Mouse (Mus musculus): ENCODE data around the gene Vps8.

Vps8 gene

GRCm38 (mm10) chr16:21485716-21486115, 62.8 kb downstream of the Vps8 start:
- no peak for DNase-seq

DNA sequence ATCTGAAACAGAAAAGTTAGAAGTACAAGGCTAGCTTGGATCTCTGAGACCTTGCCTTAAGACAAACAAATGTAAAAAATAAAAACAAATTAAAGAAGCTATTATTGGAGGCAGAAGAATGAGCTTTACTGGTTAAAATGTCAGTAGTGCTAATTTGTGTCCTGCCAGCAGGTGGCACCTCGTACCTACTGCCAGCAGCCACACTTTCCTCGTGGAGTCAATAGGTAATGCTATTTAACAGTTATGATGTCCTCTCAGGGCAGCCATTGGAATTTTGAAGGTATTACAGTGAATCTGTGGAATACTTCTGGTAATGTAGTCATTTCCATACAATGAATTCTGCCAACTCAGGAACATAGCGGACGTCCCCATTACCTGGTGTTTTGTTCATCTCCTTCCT, 65.5 kb downstream of the Vps8 start:
- peak; percentile 14 for DNase-seq

GRCm38 (mm10) chr16:21492346-21492745, 69.4 kb downstream of the Vps8 start:
- DNase-seq, result no peak

DNA sequence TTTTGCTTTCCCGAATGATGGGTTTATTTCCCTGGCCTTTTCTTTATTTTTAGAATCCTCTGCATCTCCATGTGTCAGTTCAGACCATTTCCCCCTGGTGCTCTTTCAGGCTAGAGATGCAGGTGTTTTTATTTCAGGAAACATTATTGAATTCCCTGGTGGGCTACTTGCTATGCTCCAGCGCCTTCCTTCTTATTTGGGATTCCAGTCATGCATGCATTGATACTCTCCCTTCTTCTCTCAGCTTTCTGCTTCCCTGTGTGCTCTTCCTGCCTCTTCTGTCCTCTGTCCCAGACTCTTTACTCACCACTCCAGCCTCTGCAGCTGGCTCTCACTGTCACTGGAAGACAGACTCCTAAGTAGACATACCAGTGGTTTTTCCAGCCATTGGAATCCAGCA, 70.0 kb downstream of the Vps8 start:
- DNase-seq, result no peak

DNA sequence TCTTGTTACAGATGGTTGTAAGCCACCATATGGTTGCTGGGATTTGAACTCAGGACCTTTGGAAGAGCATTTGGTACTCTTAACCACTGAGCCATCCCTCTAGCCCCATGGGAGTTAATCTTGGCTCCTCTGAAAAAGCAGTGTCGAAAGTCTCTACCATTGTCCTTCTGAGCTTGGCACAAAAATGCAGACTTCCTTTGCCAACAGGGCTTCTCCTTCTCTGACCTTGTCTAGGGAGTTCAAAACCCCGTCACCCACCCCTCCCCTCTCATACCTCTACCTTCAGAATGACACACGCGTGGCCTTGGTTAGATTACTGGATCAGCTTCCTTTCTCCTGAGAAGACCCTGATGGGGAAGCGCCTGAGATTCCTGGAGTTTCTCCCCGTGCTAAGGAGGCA, 71.8 kb downstream of the Vps8 start:
- DNase-seq, result no peak

- DNase-seq, result no peak
Measured at GRCm38 (mm10) chr16:21496799-21497198, 73.9 kb downstream of the Vps8 start.

DNA sequence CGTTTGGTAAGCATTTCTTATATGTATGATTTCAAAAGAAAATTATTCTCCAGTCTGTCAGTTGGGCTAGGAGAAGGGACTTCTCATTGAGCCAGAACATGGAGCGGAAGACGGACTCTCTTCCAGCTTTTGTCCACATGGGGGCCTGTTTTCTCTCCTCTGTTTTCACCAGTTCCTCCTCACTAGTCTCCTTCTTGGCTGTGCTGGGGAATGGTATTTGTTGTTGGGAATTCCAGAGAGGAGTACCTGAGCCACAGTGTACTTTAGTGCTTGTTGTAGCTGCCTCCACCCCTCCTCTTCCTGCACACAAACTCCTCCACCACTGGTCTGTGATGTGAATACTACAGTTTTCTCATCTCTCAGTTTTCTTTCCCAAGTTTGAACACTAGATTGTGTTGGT, 74.7 kb downstream of the Vps8 start:
- DNase-seq, result no peak

- DNase-seq, result no peak
Measured at GRCm38 (mm10) chr16:21498984-21499383, 76.1 kb downstream of the Vps8 start.

- DNase-seq, result no peak
Measured at GRCm38 (mm10) chr16:21499656-21500055, 76.7 kb downstream of the Vps8 start.

DNA sequence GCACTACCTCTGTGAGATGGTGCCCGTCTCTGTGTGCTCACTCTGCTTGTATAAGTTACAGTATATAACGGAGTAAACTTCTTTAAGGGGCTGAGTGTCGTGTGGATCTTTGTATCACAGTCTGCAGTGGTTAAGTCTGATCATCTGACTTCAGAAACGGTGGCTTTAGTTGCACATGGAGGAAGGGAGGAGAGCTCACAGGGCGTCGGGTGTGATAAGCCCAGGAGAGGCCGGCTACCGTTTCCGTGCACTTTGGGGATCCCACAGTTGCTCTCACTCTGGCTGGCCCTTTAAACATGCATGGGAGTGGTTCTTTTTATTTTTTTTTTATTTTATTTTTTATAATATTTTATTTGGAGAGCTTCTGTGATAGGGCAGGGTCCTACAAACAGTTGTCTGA, 95.9 kb downstream of the Vps8 start:
- DNase-seq, result no peak

- no peak for DNase-seq
Measured at GRCm38 (mm10) chr16:21519785-21520184, 96.9 kb downstream of the Vps8 start.

DNA sequence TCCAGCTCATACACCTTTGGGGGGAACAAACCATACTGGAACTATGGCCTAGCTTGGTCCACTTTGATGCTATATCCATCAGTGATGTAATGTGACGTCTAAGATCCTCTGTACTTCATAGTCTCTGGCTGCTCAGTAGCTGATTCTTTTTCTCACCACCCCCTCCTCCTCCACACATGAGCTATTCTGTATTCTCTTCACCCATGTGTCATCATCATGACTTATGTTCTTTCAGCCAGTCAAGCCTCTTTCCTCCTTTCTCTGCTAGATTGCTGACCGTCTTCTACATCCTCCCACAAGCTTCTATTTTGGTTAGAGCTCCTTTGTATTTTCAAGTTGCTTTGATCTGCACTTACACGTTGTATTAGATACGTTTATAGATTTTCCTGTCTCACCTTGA, 100.8 kb downstream of the Vps8 start:
- no peak for DNase-seq

DNA sequence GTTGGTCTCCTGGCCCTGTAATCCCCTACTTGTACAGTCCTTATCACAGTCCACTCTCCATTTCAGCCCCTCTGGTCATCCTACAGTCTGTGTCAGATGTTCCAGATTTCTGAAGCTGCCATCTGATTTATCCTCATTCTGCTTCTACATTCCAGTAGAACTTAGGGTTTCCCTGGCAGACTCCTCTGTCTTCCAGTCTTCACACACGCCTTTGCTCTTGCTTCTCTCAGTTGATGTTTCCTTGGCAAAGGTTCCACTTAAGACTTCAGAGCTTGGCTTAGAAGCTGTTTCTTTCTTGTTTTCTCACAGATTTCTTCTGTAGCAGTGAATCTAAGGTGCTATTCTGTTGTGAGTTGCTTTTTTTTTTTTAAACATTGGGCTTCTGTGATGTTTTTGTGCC, 102.5 kb downstream of the Vps8 start:
- DNase-seq, result no peak

DNA sequence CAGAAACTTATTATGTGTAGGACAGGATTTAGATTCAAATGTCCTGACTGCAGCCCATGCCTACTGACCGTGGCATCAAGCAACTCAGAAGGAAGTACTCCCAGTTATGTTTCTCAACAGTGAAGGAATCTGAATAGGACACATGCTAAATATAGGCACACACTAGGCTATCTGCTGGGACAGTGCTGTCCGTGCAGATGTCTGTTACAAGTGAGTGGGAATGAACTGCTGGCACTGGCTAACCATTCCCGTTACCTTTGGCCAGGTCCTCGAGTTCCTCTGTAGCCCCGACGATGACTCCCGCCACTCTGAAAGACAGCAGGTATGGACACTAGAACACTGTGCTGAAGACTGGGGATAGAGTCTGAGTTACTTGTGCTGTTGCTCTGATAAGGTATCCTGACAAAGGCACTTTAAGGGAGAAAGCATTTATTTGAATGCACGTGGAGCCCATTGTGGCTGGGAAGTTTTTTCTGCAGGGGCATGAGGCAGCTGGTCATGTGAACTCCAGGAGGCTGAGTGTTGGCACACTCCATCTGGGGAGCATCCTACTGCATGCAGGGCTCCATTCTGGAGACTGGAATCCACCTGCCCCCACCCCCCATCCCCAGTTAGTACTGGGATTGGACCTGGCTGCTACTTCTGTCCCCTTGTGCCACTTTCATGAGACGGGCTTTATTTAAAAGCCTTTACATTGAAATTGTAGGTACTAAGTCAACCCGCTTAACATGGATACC, 104.5 kb downstream of the Vps8 start:
- DNase-seq, result no peak

DNA sequence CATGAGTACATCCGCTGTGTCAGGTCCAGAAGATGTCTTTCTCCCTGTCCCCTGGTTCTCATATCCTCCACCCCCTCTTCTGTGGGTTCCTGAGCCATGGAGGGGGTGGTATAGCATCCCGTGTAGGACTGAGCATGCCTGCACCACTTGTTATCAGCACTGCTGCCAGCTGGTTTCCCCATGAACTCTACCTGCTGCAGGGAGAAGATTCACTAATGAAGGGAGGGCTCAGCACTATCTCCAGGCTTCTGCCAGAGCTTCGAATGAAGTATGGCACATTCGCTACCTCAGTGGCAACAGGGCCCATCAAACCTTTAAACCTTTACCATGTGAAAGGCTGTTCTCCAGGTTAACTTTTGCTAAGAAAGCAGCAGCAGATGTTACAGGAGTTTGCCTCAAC, 110.6 kb downstream of the Vps8 start:
- DNase-seq, result no peak

DNA sequence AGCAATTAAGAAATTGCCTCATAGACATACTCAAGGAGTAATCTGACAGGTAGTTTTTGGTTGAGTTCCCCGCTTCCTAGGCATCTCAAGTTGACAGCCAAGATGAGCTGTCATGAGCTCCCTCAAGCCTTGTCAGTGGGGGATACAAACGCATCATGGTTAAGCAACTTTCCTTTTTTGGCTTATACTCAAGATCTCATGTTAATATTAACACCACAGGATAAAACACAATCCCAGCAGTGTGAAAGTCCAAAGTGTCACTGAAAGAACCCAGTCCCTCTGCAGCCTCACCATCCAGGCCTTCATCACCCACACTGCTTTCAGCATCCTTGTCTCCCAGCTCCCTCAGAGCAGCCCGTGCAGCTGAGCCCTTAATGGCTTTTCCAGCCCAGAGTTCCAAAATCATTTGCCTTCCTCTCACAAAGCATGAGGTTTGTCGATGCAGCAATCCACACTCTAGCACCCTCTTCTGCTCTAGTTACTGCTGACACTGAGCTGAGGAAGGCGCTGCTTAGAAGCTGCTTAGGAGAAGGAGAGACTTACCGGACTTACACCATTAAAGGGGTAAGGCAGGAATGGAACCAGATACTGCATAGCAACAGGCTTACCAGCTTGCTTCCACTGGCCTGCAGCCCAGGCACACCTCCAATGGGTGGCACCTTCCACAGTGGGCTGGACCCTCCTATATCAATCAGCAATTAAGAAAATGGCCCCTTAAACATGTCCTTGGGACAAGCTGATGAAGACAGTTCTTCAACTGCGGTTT, 113.5 kb downstream of the Vps8 start:
- no peak for DNase-seq

GRCm38 (mm10) chr16:21537312-21537711, 114.4 kb downstream of the Vps8 start:
- no peak for DNase-seq

- DNase-seq, result no peak
Measured at GRCm38 (mm10) chr16:21538889-21539288, 116.0 kb downstream of the Vps8 start.

DNA sequence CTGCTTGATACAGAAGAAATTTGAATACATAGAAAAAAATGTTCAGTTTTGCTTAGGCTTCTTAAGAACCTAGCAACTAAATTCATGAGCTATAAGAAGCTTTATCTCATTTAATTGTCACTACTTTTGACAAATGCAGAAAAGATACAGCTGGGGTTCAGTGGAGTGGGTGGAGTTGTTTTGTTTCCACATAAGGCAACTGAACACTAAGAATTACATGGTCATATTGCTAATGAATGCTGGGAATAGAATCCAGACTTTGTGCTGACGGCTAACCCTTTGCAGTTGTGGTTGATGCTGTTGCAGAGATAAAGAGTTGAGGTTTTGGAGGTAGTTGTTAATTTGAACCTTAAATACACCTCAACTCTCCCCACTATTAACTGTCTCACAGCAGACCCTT, 119.6 kb downstream of the Vps8 start:
- no peak for DNase-seq

DNA sequence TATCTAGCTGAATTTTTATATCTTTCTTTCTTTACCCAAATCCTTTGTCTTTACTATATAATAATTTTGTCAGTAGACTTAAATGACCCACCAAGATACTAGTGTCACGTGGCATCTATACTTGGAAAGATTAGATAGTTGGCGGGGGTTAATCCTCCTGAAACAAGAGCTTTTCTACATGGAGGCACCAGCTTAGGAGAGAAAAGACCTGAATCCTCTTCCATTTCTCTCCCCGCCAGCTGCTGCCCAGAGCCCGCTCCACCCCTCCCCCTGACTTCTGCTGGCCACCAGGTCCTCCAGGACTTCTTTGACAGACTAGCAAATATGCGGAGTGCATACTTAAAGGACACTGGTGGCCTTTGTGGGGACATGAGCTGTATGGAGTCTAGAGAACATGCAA, 124.5 kb downstream of the Vps8 start:
- DNase-seq, result no peak

DNA sequence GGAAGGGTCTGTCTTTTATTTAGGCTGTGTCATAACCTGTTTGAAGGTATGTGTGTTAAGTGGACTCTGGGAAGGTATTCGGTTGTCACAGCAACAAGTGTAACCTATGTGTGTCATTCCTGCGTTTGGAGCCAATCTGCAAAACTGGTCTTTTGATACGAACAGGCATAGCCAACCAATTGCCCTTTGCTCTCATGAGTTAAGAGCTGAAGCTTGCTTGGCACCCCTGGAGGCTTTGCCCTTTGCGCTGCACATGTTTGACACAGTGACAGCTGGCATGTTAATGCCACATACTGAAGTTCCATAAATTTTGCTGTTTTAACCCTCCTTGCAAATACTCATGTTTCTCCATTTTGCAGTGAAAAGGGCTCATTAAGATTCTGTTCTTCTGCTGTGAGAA, 126.8 kb downstream of the Vps8 start:
- no peak for DNase-seq

- DNase-seq, result no peak
Measured at GRCm38 (mm10) chr16:21550453-21550852, 127.5 kb downstream of the Vps8 start.

DNA sequence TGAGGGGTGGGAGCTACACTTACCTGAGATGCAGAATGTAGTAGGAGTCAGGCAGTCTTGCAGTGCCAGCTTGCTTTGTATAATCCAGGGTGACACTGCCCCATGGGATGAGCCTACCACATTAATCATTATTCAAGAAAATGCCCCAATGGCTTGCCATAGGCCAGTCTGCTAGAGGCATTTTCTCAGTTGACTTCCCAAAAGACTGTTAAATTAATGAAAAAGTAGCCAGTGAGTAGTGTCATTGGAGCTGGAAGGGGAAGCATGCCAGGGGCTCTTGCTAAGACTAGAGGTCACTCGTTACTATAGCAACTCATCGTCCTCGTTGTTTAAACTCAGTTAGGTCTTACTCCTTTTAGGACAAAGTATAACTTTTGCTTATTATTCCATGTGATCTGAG, 130.6 kb downstream of the Vps8 start:
- no peak for DNase-seq

- DNase-seq, result no peak
Measured at GRCm38 (mm10) chr16:21562625-21563300, 139.8 kb downstream of the Vps8 start.
